Mouse (Mus musculus): ENCODE measurements at regions not wholly inside any gene's neighbourhood (a gene's known extent, or its start where the extent isn't known, plus 50 kb on each side); places are given as distances from the start of the nearest gene placed in this dataset.

GRCm38 (mm10) chr10:95090035-95090434 is 145.4 kb upstream of the Plxnc1 start:
- TF ChIP-seq CTCF (IDR thresholded peaks at IDR 0.05; ENCODE audit: low read depth, low read length): peak; percentile 20
- no peak for TF ChIP-seq POLR2A (IDR thresholded peaks at IDR 0.05; ENCODE audit: insufficient read depth, low read length)
- no peak for TF ChIP-seq EP300 (IDR thresholded peaks at IDR 0.05; ENCODE audit: insufficient read depth, low read depth, low read length)

All from ES-Bruce4 (cell line).